Mouse (Mus musculus): Measurements from ENCODE around the gene Gm6176.
"Not testable (repeated sequence)": the region's sequence is repeated elsewhere in the genome, so short reads cannot be mapped to it uniquely, and the experiment has no call there.

Gm6176 gene

GRCm38 (mm10) chr7:22056205-22056604, at the start of gene Gm6176:
Gm6176 (minus strand) TSS chr7:22056305.
- DNase-seq (ENCODE audit: low read depth), result not testable (repeated sequence)

GRCm38 (mm10) chr7:22068757-22069156, 12.7 kb upstream of the Gm6176 start, which contains the start of gene Vmn1r139:
Vmn1r139 (plus strand) TSS chr7:22069057.
- not testable (repeated sequence) for DNase-seq (ENCODE audit: low read depth)

GRCm38 (mm10) chr7:22028797-22029196, 27.3 kb downstream of the Gm6176 start, which contains the start of gene Vmn1r138:
Vmn1r138 (minus strand) TSS chr7:22028897.
- DNase-seq (ENCODE audit: low read depth), result not testable (repeated sequence)

Measured in induced T-regulatory cell, adult 2 months (primary cell).